Mouse (Mus musculus) CH12.LX (cell line): Measurements from ENCODE around the gene Arhgap6. TPM values are rescaled to one million over a fixed set of nuclear protein-coding genes. Genes with fewer than 3 reads are reported as not detected.

ENCODE experiments used
- DNase-seq: peaks from one replicate; pipeline ENCODE4 v3.0.0-alpha.2; 2013; ENCODE audit errors: extremely low read depth
- H3K27ac ChIP-seq: 2 replicates; pipeline ENCODE4 v1.5.1; 2012; ENCODE audit warnings: low read depth, mild to moderate bottlenecking, control low read depth, moderate library complexity; ENCODE audit not compliant: insufficient read depth
- H3K27me3 ChIP-seq: replicated peaks from 2 replicates; pipeline ENCODE3; 2012; ENCODE audit warnings: inconsistent platforms
- H3K36me3 ChIP-seq, 2 experiments: replicated peaks in 1 of 2; 2 replicates each; pipeline versions ENCODE3 to v1.6.1; 2012; ENCODE audit warnings: inconsistent platforms in 1 of 2, low read length in 1 of 2, mild to moderate bottlenecking in 1 of 2, mixed read lengths in 1 of 2, moderate library complexity in 1 of 2; ENCODE audit not compliant: control insufficient read depth in 1 of 2, insufficient read depth in 1 of 2
- H3K4me1 ChIP-seq, 2 experiments: 2 replicates each; pipeline ENCODE4 v1.6.1; 2012; ENCODE audit warnings: inconsistent platforms in 1 of 2, moderate library complexity in 1 of 2; ENCODE audit not compliant: insufficient read depth in 2 of 2, control insufficient read depth in 1 of 2
- H3K4me2 ChIP-seq: 2 replicates; pipeline ENCODE4 v1.6.1; 2012; ENCODE audit warnings: low read depth, mild to moderate bottlenecking, control low read depth; ENCODE audit not compliant: poor library complexity, insufficient read depth, severe bottlenecking
- H3K4me3 ChIP-seq, 3 experiments: fragments of 150-350 bp in 1 of 3; sonication (generic) in 1 of 3; replicated peaks in 1 of 3; 2 replicates each; pipeline versions ENCODE3 to v1.5.1; 2011 to 2012; ENCODE audit warnings: low read depth in 2 of 3, low read length in 2 of 3, mild to moderate bottlenecking in 2 of 3, moderate library complexity in 2 of 3, control low read depth in 1 of 3, improper control_type of control experiment in 1 of 3, inconsistent platforms in 1 of 3, mixed read lengths in 1 of 3; ENCODE audit not compliant: poor library complexity in 1 of 3
- H3K79me2 ChIP-seq: replicated peaks from 2 replicates; pipeline ENCODE4 v1.6.1; 2012; ENCODE audit warnings: mild to moderate bottlenecking, moderate library complexity; ENCODE audit not compliant: control insufficient read depth, poor library complexity, insufficient read depth, severe bottlenecking; ENCODE audit errors: extremely low read depth
- H3K9ac ChIP-seq: 2 replicates; pipeline ENCODE4 v1.6.1; 2012; ENCODE audit warnings: low read depth, mild to moderate bottlenecking, control low read depth, moderate library complexity; ENCODE audit not compliant: insufficient read depth
- H3K9me3 ChIP-seq: replicated peaks from 2 replicates; pipeline ENCODE3; 2012; ENCODE audit warnings: low read length, inconsistent platforms, mixed read lengths
- BHLHE40 ChIP-seq: IDR thresholded peaks from 2 replicates; pipeline ENCODE4 v1.6.1; 2011; ENCODE audit warnings: mild to moderate bottlenecking, low read depth, low read length, improper control_type of control experiment
- CHD1 ChIP-seq: IDR thresholded peaks from 2 replicates; pipeline ENCODE4 v1.6.1; 2012; ENCODE audit warnings: low read depth, low read length, improper control_type of control experiment, inconsistent platforms
- E2F4 ChIP-seq: IDR thresholded peaks from 2 replicates; pipeline ENCODE4 v1.6.1; 2011; ENCODE audit warnings: low read depth, low read length, improper control_type of control experiment; ENCODE audit not compliant: insufficient replicate concordance
- EP300 ChIP-seq: IDR thresholded peaks from 2 replicates; pipeline ENCODE4 v1.6.1; 2011; ENCODE audit warnings: low read length, improper control_type of control experiment
- GABPA ChIP-seq: IDR thresholded peaks from 2 replicates; pipeline ENCODE4 v1.6.1; 2012; ENCODE audit warnings: low read depth, low read length, improper control_type of control experiment, inconsistent platforms; ENCODE audit not compliant: insufficient replicate concordance
- IRF4 ChIP-seq: IDR thresholded peaks from 2 replicates; pipeline ENCODE4 v1.6.1; 2014; ENCODE audit warnings: low read depth, mild to moderate bottlenecking, inconsistent platforms, low read length, improper control_type of control experiment
- JUN ChIP-seq: IDR thresholded peaks from 2 replicates; pipeline ENCODE4 v1.6.1; 2011; ENCODE audit warnings: low read depth, mild to moderate bottlenecking, low read length, improper control_type of control experiment, moderate library complexity; ENCODE audit not compliant: insufficient read depth
- MAX ChIP-seq: IDR thresholded peaks from 2 replicates; pipeline ENCODE4 v1.6.1; 2011; ENCODE audit warnings: low read length, improper control_type of control experiment
- MEF2A ChIP-seq: IDR thresholded peaks from 2 replicates; pipeline ENCODE4 v1.6.1; 2014; ENCODE audit warnings: low read depth, mild to moderate bottlenecking, inconsistent platforms, low read length, improper control_type of control experiment, borderline replicate concordance
- MXI1 ChIP-seq: IDR thresholded peaks from 2 replicates; pipeline ENCODE4 v1.6.1; 2011; ENCODE audit warnings: mild to moderate bottlenecking, low read depth, low read length, improper control_type of control experiment
- NRF1 ChIP-seq: IDR thresholded peaks from 2 replicates; pipeline ENCODE4 v1.6.1; 2014; ENCODE audit warnings: low read depth, mild to moderate bottlenecking, inconsistent platforms, low read length, improper control_type of control experiment, moderate library complexity
- POLR2A ChIP-seq: IDR thresholded peaks from 2 replicates; pipeline ENCODE4 v1.6.1; 2011; ENCODE audit warnings: low read depth, mild to moderate bottlenecking, improper control_type of control experiment, low read length
- RCOR1 ChIP-seq: conservative IDR thresholded peaks from 2 replicates; pipeline ENCODE4 v1.6.1; 2012; ENCODE audit warnings: low read depth, mild to moderate bottlenecking, inconsistent platforms, low read length, improper control_type of control experiment
- SIN3A ChIP-seq: IDR thresholded peaks from 2 replicates; pipeline ENCODE4 v1.6.1; 2012; ENCODE audit warnings: low read length, improper control_type of control experiment, inconsistent platforms
- TBP ChIP-seq: conservative IDR thresholded peaks from 2 replicates; pipeline ENCODE4 v1.6.1; 2011; ENCODE audit warnings: low read depth, low read length, improper control_type of control experiment
- TCF12 ChIP-seq: IDR thresholded peaks from 2 replicates; pipeline ENCODE4 v1.6.1; 2014; ENCODE audit warnings: low read depth, mild to moderate bottlenecking, inconsistent platforms, low read length, improper control_type of control experiment
- UBTF ChIP-seq: IDR thresholded peaks from 2 replicates; pipeline ENCODE4 v1.6.1; 2012; ENCODE audit warnings: low read depth, mild to moderate bottlenecking, inconsistent platforms, low read length, improper control_type of control experiment, moderate library complexity
- USF1 ChIP-seq: IDR thresholded peaks from 2 replicates; pipeline ENCODE4 v1.6.1; 2014; ENCODE audit warnings: low read depth, mild to moderate bottlenecking, inconsistent platforms, low read length, improper control_type of control experiment
- ZKSCAN1 ChIP-seq: IDR thresholded peaks from 2 replicates; pipeline ENCODE4 v1.6.1; 2012; ENCODE audit warnings: low read depth, inconsistent platforms, low read length, improper control_type of control experiment, borderline replicate concordance
- ZMIZ1 ChIP-seq: IDR thresholded peaks from 2 replicates; pipeline ENCODE4 v1.6.1; 2012; ENCODE audit warnings: low read depth, mild to moderate bottlenecking, inconsistent platforms, low read length, improper control_type of control experiment
- ZNF384 ChIP-seq: IDR thresholded peaks from 2 replicates; pipeline ENCODE4 v1.6.1; 2012; ENCODE audit warnings: low read depth, low read length, improper control_type of control experiment, inconsistent platforms
- dilution Hi-C: fragments of 300-500 bp; cut with MboI; formaldehyde crosslinking; loops from 2 replicates; pipeline ENCODE4 v1.14.3; 2020; ENCODE audit warnings: low sequenced_read_pairs; ENCODE audit not compliant: extremely low pct_unique_long_range_greater_than_20kb, extremely low pct_ligation_motif_present
- in situ Hi-C: fragments of 300-500 bp; cut with MboI; formaldehyde crosslinking; loops from 3 replicates; pipeline ENCODE4 v1.14.3; 2019; ENCODE audit warnings: low sequenced_read_pairs, low pct_ligation_motif_present, low pct_unique_long_range_greater_than_20kb, mixed read lengths
- polyA plus RNA-seq: library from polyadenylated mRNA; unstranded; fragments of >175 nt; gene quantifications from 2 replicates; pipeline ENCODE4 v1.2.1, GENCODE M21; 2012; ENCODE audit warnings: low read depth; ENCODE audit not compliant: insufficient read length
- total RNA-seq, 2 experiments: library from RNA; depleted of rRNA; stranded (reverse); fragments of 300-350 nt in 1 of 2; fragments of >200 nt in 1 of 2; gene quantifications; 2 replicates each; pipeline ENCODE4 v1.2.3; 2012 to 2014

Arhgap6 gene
- total and polyA plus RNA-seq, 3 experiments, result 0.13 to 0.47 (median 0.46) TPM

DNA sequence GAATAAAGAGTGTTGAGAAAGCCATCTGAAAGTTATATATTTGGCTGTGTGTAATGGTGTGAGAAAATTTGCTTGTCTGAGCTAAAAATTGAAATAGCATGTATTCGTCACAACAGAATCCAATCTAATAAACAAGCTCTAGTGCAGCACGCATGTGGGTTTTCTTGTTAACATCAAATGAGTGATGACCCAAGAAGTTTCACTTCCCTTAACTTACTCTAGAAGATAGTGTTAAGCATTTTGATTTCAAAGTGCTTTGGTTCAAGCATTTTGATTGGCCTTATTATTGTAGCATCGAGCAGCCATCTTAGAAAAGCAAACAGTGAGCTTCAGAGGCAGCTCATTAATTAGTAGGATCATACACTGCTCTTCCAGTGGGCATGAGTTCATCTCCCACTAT lies 315.1 kb downstream of the Arhgap6 start:
- Histone ChIP-seq H3K79me2 (no peaks in the 10 kb centered on the region), H3K9me3 (no peaks in the 10 kb centered on the region), H3K9ac (no peak overlapping the region), H3K27me3 (no peaks in the 10 kb centered on the region), H3K27ac (no peak overlapping the region), H3K36me3 (no peaks in the 10 kb centered on the region), H3K4me1 (peaks cover 0 to 14% of the 10 kb centered on the region in 2 experiments; a peak in 1 of 4 replicates), H3K4me2 (no peak overlapping the region)
- dilution Hi-C loops, result no loop called here
- peak; percentile 38 for DNase-seq
- TF ChIP-seq IRF4 (peak; percentile 68; the same call in 1 of the 2 replicates), EP300 (peak; percentile 33; the same call in 1 of the 2 replicates), POLR2A (no peak), BHLHE40 (0 out of 2 replicates have a peak, but pooled peaks have one; percentile 31)
- TF ChIP-seq, all 38 proteins: peak for 3
- in situ Hi-C loops, result no loop called here
- H3K4me3 ChIP-seq, result no peak overlapping the region

DNA sequence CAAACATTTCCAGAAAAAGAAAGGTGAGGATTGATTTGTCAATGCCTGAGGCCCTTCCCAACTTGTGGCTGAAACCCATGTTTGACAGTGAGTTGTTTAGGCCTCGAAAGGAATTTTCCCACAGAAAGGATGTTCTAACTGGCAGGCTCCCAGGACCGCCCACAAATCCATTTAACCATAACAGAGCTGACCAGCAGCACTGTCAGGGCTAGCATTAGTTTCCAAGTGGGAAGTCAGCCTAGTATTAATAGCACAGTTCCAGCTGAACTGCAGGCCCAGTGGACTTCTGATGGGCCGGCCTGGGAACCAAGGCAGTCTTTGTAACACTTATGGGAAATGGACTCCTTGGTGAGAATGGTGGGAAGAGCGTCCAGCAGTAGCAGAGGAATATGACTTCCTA lies 317.8 kb downstream of the Arhgap6 start:
- no peak for DNase-seq
- dilution Hi-C loops, result no loop called here
- in situ Hi-C loops, result no loop called here

DNA sequence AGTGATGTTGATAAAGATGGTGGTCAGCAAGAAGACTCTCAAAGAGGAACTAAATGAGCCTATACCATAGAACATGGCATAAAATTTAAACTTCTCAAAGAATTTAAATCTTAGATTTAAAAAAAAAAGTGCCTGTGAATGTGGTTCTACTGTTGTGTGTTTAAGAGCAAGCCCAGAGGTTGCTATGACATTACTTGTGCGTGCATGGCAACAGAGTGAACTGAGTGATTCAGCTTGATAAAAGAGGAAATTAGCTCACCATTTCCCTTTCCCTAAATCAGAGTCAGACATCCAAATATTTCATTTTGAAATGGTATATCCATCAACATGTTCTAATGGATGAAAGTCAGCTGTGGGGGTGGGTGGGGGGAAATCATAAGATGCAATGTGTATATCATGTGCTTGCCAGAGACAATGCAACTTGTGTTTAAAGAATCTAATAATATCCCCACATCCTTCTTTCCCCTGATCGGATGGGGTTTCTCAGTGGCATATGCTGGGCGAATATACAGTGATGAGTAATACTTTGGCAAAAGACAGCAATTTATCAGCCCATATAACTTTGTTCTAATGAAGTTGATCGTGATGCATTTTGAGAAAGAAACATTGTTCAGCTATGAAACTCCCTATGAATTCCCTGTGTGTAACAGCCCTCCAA lies 328.3 kb downstream of the Arhgap6 start:
- Histone ChIP-seq H3K27ac (no peak overlapping the region; the same call in 1 of the 2 replicates), H3K9ac (no peak overlapping the region), H3K9me3 (no peaks in the 10 kb centered on the region), H3K79me2 (no peaks in the 10 kb centered on the region), H3K36me3 (no peaks in the 10 kb centered on the region), H3K4me2 (peak overlapping the region; percentile 61), H3K27me3 (no peaks in the 10 kb centered on the region), H3K4me3 (no peak overlapping the region), H3K4me1 (peaks cover 0 to 7% of the 10 kb centered on the region in 2 experiments; a peak in 1 of 4 replicates)
- TF ChIP-seq CHD1 (no peak), MXI1 (no peak), SIN3A (no peak), MEF2A (no peak), RCOR1 (no peak)
- dilution Hi-C loops, result no loop called here
- in situ Hi-C loops, result no loop called here
- DNase-seq, result no peak

More for the DNA sequence above, 317.8 kb downstream of the Arhgap6 start:
- Histone ChIP-seq H3K27ac (no peak overlapping the region), H3K27me3 (no peaks in the 10 kb centered on the region), H3K36me3 (no peaks in the 10 kb centered on the region), H3K4me2 (no peak overlapping the region), H3K79me2 (no peaks in the 10 kb centered on the region), H3K9ac (no peak overlapping the region), H3K4me3 (no peak overlapping the region), H3K4me1 (peaks cover 0 to 7% of the 10 kb centered on the region in 2 experiments; a peak in 1 of 4 replicates), H3K9me3 (no peaks in the 10 kb centered on the region)
- TF ChIP-seq NRF1 (no peak), UBTF (no peak), RCOR1 (no peak), USF1 (no peak), TCF12 (no peak), MAX (no peak), TBP (no peak), MXI1 (no peak), JUN (no peak), E2F4 (no peak), EP300 (no peak), ZMIZ1 (no peak), ZKSCAN1 (no peak), GABPA (no peak), ZNF384 (no peak)
